Mouse (Mus musculus) layer of hippocampus, postnatal 14 days (tissue): ENCODE results near the gene Trap1. TPM values are rescaled to one million over a fixed set of nuclear protein-coding genes. Genes with fewer than 3 reads are reported as not detected.
"Not testable (repeated sequence)": the region's sequence is repeated elsewhere in the genome, so short reads cannot be mapped to it uniquely, and the experiment has no call there.

Experiments used
- DNase-seq, 2 experiments: peaks; one replicate each; pipeline ENCODE4 v3.0.0; 2021 to 2022; ENCODE audit warnings: low spot score in 2 of 2, mixed read lengths in 1 of 2
- long read RNA-seq, 2 experiments: library from polyadenylated mRNA; stranded (forward); transcript quantifications; one replicate each; pipeline ENCODE4 v2.0.0; 2021
- total RNA-seq, 2 experiments: library from RNA; stranded (reverse); gene quantifications; 2 replicates each; pipeline ENCODE4 v1.2.3; 2021

Trap1 gene
- 10 to 100 TPM; 66.5 to 67.3 TPM for total RNA-seq
- long read RNA-seq, experiment 1, transcript Trap1-201 (18 exons, 2,320 nt): major isoform, 54 of 69 reads
- long read RNA-seq, experiment 1, partial matches to known transcripts: 5 of 69 reads
- long read RNA-seq, experiment 1, other reads (novel, unspliced or antisense): 10 of 69 reads
- long read RNA-seq, experiment 2, transcript Trap1-201 (18 exons, 2,320 nt): major isoform, 64 of 75 reads
- long read RNA-seq, experiment 2, partial matches to known transcripts: 7 of 75 reads
- long read RNA-seq, experiment 2, other reads (novel, unspliced or antisense): 4 of 75 reads

DNA sequence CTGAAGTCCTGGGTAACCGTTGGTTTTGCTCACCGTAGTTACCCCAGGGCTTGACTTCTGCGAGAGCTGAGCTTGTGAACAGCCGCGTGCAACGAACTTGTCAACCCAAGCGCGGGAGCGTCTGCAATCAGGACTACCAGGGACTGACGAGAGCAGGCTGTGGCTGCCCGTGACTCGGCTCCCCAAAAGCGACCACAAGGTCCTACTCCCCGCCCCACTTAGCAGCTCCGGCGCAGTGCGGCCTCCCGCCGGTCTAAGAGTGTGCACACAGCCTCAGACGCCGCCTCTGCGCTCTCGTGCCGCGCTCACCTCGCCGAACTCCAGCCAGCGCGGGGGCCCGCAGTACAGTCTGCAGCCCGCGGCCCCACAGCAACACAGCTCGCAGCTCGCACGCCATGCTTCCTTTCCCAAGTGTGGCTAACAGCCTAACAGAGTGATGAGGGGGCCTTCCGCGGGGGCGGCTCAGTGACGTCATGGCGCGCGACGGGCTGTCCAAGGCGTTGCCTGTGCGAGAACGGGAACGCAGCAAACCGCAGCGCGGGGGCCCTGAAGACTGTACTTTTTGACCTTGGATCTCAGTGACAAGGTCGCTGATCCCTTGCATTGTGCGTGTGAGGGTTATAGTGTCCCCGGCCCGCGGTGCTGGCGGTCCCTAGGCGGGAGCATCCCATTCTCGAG, at the start of gene Trap1:
Trap1 (minus strand) TSS at position 444 of the 678 bp plus-strand sequence.
- DNase-seq: peak; percentile 95 to 96

DNA sequence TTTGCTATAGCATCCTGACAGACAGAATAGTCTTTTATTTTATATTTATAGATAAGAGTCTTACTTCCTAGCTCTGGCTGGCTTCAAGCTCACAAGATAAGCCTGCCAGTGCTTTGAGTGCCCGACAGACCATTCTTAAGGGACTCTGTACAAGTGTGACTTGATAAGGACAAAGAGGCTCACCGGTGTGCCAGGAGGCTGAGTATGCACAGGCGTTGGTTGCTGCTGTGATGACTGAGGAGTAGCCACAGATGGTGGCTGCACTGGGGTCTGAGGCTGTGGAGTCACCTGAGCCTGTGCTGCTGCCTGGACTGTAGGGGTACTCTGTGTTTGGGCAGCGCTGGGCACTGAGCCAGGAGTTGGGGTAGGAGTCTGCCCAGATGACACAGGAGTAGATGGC, 39.4 kb upstream of the Trap1 start:
- DNase-seq: no peak

DNA sequence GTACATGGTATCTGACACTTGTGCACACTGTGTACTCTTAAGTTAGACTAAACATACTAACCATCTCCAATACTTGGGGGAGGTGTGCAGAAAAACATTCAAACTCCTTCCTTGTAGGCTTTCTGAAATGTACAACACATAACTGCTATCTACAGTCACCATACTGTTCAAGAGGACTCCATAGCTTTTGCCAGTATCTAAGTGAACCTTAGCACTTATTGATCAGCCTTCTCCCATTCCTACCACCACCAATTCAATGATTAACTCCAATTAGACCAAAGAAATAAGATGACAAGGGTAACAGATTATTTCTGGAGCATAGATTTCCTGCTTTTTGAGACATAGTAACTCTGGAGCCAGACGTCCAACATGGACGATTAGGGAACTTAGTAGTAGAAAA, 22.7 kb upstream of the Trap1 start:
- no peak for DNase-seq

DNA sequence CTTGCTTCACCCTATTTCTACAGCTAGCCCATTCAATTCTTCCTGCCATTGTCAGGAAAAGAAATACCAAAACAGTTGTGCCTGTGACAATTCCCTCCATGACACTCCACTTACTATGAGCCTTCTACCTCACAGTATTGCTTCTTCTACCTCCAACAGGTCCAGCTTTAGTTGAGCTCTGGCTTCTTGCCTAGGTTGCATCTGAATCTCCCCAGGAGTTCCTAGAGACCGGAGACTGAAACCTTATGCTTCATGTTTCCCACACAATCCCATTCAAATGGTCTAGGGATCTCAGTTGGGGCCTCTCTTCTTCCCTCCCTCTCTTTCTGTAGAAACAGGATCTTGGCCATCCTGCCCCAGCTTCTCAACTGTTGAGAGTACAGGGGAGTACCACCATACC, 19.9 kb upstream of the Trap1 start:
- DNase-seq: no peak

DNA sequence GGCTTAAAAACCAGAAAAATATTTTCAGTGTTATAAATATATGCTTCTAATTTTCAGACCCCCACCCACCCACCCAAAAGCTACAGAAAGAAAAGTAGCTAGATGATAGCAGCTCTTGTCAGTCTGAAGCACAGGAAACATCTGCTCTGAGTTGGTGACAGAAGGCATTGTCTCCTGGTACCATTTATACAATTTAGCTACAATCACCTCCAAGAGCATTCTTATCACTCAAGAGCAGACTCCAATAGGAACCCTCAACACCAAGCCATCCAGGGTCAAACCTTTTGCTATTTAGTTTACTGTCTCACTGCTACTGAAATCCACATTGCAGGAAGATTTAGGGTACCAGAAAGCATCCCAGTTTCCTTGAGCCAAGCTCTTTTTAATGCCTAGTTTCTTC, 19.3 kb upstream of the Trap1 start:
- no peak for DNase-seq

DNA sequence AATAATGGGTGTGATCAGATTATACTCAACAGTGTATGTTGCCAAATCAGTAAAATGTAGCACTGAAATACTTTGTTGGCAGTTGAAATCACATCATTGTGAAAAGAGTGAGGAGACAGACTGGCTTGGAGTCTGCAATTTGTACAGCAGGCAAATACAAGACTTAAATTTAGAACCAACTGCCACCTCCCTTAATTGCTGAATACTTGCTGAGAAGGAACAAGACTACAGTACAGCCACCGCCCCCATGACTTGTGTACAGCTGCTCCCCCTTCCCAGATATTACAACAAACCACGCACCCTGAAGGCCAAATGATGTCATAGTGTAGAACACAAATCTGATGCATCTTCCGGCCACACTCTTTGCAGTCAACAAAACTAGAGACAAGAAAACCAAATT, 18.5 kb upstream of the Trap1 start:
- DNase-seq: peak; percentile 29 to 63

DNA sequence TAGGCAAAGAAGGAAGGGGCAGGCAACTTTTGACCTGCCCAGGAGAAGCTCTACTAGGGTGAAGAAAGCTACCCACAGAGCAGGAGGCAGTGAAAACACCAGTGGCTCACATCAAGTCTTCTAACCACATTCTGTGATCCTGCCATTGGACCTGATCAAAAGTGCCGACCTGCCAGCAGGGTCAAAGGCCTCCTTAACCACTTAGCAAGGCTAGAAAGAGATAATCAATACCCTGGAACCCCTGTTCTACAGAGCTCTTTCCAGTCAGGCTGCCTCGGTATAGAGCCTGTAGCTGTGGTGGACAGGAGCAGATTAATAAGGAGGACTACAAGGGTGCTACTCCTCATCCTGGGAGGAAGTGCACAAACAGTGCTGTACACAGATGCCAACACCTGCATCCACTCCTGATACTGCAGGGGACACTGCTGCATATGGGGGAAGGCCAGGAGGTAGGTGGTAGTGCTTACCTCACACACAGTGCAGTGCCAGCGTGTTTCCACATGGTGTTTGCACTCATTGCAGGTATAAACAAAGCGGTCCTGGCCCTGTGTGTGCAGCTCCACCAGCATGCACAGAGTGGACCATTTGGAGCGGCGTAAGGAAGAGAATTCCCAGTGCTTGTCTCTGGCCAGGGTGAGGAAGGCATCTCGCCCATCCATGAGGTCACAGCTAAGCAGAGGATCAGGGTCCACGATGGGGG, 9.7 kb upstream of the Trap1 start:
- DNase-seq: no peak

DNA sequence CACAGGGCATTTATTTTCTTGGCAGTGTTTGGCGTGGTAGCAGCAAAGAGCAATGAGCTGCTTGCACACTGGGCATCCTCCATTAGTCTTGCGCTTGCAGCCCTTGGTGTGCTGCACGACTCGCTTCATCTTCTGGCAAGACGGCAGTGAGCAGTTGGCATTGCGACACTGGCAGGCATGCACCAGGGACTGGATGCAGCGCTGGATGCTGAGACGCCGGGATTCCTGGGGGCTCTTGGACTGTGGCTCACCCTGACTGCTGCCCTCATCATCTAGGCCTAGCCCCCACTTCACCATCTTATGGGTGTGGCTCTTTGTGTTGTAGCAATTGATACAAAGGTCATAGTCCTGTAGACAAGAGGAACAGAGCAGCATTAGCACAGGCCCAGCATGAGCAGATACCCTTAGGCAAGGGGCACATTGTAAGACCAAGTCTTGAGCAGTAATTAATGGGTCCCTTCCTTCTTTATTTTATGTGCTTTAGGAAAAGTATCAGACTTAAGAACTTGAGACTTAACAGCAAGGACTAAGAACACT, 8.3 kb upstream of the Trap1 start:
- DNase-seq: no peak

DNA sequence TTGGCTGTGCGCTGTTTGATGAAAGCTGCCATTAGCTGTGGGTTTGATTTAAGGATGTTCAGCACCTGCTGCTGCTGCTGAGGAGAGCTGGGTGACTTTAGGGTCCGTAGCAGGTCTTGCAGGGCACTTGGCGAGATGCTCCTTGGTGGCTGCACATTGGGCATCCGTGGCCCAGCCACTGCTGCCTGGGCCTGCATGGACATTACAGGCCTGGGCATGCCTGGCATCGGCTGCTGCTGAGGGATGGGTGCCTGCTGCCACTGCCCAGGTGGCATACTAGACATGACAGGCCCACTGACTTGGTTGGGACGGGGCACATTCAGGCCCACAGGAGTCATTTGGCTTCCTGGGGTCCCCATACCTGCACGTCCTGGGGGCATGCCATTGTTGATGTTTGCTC, 7.4 kb upstream of the Trap1 start:
- no peak for DNase-seq

DNA sequence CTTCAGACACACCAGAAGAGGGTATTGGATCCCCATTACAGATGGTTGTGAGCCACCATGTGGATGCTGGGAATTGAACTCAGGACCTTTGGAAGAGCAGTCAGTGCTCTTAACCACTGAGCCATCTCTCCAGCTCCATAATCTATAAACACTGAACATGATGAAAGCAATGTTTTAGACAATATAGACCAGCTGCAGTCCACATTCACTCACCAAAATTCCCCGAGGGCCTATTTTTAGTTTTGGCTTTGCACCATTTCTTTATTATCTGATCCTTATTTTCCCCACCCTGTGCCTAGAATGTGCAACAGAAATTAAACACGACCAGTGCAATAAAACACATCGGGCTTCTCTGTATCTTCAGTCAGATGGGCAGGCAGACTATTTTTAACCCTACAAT, 2.8 kb upstream of the Trap1 start:
- not testable (repeated sequence) for DNase-seq

DNA sequence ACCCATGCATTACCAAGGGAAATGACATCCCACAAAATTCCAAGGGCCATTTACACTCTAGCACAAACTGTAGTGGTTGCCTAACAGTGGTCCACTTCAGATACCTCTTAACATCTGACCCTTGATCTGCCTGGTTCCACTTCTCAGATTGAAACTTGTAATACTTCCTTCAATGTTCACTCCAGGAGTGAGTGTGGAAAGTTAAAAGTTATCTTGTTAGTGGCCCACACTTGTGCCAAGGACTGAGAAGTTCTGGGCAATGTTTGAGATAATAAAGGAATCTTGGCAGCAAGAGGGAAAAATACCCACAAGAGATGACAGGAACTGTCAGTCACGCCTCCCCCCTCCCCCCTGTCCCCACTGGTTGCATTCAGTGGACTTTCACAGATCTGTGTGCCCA, 2.0 kb upstream of the Trap1 start:
- DNase-seq: no peak

DNA sequence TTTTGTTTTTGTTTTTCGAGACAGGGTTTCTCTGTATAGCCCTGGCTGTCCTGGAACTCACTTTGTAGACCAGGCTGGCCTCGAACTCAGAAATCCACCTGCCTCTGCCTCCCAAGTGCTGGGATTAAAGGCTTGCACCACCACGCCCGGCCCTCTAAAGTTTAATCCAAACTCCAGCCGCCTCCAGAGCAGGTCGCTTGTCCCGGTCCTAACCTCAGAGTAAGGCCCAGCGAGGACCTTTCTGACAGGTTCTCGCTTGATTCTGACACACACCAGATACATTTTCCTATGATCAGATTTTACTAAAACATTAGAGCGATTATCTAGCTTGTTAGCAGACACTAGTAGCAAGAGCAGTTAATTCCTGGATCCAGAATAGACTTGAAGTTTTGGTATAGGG, 675 bp upstream of the Trap1 start:
- DNase-seq: not testable (repeated sequence)

DNA sequence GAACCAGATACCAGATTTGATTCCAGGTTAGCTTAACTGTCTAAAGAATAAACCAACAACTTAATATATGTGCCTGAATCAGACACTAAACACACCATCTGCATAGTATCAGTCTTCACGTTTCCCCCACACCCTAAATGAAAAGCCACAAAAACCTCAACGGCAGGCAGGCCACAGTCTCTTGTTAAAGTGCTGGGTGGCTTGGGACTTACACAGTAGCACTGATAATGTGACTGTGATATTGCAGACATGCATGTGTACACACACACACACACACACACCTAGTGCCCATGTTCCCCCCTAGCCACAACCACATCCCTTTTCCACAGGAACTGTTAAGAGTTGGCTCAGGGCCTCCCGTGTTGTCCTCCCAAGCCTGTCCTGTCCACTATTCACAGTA, 2.8 kb downstream of the Trap1 start:
- no peak for DNase-seq

DNA sequence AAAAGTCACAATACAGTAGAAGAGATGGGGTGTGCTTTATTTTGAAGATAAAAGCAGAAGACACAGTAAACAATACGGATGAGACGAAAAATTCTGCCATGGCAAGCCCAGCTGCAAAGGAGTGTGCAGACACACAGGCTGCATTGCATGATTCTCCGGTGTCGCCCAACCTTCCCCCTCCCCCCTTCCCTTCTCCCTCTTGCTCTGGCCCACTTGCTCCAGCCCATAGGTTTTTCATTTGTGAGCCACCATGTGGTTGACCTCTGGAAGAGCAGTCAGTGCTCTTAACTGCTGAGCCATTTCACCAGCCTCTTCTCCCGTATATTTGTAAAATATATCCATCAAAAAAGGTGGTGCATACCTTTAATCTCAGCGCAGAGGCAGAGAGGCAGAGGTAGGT, 3.3 kb downstream of the Trap1 start:
- DNase-seq: no peak

DNA sequence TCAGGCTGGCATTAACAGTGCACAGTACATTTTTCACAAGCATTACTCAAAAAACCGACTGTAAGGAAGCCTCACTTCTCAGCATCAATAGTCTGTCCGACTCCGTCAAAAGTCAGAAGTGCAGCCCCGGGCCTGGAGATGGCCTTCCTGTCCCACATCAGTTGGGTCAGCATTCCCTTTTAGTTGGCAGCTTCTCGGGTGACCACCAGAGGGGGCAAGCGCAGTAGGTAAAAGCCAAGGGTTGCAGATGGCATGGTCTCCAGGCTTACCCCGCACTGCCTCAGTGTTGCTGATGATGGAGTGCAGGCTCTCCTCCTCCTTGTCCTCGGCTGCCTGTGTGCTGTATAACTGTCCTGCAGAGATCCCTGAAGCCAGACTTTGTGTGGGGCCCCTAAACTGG, 9.0 kb downstream of the Trap1 start:
- peak; percentile 43 to 50 for DNase-seq

DNA sequence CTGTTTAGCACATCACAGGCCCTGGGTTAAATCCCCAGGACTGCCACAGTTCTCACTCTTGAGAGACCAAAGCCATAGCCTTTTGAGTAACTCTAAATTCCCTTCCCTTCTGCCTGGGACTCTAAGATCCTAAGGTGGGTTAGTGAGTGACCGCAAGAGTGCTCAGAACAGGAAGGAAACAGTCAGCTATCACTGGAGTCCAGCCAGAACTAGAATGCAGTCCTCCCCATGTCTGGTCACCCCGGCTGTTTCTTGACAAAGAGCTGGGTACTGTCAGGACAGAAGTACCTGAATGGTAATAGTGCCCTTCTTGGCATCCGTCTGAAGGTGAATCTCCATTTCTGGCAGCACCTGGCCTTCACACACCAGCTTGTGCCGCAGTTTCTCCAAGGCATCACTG, 12.7 kb downstream of the Trap1 start:
- no peak for DNase-seq

DNA sequence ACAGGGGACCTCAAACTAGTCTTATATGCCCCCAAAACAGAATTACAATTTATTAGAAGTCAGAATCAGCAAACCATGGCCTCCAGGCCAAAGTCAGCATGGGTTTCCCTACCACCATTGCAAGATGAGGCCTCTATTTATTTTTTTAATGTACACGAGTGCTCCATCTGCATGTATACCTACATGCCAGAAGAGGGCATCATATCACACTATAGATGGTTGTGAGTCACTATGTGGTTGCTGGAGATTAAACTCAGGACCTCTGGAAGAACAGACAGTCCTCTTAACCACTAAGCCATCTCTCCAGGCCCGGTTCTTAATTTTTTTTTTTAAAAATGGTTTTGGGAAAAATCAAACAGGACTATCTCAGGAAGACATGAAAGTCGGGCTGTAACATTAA, 23.8 kb downstream of the Trap1 start:
- no peak for DNase-seq

DNA sequence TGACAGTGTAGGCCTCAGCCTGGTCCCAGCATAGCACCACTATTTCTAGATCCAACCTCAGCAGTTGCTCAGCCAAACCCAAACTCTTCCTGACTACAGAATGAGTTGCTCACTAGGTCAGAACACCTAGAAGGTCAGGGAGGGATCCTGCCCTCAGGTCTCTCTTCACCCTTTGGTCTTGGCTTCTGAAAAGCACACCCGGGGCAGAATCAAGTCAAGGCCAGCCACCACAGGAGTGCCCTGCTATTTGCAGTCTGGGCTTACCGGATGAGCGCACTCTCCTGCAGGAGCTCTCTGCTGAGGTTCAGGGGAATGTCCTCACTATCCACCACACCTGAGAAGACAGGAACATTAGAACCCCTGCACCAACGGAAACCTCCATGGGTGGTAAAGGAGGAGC, 25.0 kb downstream of the Trap1 start:
- DNase-seq: no peak

DNA sequence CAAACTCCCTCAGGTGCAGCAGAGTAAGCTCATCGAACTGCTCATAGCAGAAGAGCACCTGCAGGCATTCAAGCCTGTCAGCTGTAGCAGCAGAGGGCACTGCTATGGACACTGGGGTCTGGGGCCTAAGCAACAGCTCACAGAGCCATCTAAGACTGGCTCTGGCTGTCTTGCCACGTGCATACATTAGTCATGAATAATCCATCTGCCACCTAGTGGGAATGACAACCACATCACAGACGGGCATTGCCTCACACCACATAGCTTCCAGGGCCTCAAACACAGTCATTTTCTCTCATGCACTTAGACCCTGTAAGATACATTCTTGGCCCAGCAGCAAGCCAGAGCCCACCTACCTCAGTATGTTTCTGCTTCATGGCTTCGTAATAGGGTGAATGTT, 32.1 kb downstream of the Trap1 start:
- DNase-seq: no peak

DNA sequence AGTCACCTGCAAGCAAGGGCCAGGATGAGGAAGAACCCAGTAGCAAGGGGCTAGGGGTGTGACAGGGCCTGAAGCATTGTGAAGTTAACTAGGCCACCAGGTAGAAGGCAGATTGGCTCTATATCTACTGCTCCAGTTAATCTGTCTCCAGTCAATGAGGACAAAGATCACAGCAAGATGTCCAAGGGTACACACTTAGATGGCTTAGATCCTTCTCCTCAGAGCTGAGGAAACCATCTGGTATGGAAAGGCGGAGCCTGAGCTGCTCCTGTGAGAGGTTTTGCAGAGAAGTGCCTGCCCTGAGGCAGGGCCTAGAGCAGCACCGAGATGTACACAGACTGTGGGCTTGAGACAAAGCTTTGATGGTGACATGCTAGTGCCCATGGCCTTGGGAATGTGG, 33.5 kb downstream of the Trap1 start:
- no peak for DNase-seq

DNA sequence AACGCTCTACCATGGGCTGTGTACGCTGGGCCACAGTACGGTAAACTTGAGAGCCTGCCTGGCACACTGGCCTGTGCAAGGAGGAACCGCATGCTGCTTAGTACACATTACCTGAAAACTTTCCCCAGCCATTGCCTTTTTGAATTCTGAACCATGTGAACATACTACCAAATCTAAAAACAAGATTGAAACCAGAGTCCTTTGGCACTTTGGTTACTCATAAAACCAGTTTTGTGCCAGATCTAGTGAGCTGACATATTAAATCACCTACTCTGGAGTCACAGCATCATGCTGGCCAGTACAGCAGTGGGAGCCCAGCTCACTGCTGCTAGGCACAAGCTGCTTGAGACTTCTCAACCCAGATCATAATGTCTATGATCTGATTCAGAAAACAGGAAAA, 36.0 kb downstream of the Trap1 start:
- no peak for DNase-seq

DNA sequence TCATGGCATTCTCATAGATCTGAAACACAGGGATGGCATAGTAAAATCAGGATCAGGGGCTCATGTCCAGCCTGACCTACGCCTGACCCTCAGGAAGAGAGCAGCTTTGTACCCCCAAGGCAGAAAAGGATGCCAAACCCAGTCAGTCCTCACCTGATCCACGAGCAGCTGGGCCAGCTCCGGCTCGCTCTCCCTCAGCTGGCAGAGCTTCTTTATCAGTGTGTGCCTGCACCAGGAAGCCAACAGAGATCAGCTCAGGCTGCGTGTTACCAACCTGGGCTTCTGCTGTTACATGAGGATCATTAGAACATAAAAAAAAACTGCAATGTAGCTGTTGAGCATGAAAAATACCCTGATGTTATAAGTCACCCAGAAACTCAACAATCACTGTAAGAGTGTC, 37.4 kb downstream of the Trap1 start:
- DNase-seq: no peak
